Mouse (Mus musculus) embryonic fibroblast, embryonic 13.5 days (primary cell): ENCODE data around the gene Macrod2.

Experiments used
- CTCF ChIP-seq: IDR thresholded peaks from 2 replicates; pipeline ENCODE4 v1.5.1; 2011; ENCODE audit warnings: mild to moderate bottlenecking, control low read depth, low read length, moderate library complexity, borderline replicate concordance; ENCODE audit not compliant: insufficient read depth
- POLR2A ChIP-seq: IDR thresholded peaks from 2 replicates; pipeline ENCODE4 v1.6.1; 2011; ENCODE audit warnings: low read depth, mild to moderate bottlenecking, control low read depth, low read length, moderate library complexity

DNA sequence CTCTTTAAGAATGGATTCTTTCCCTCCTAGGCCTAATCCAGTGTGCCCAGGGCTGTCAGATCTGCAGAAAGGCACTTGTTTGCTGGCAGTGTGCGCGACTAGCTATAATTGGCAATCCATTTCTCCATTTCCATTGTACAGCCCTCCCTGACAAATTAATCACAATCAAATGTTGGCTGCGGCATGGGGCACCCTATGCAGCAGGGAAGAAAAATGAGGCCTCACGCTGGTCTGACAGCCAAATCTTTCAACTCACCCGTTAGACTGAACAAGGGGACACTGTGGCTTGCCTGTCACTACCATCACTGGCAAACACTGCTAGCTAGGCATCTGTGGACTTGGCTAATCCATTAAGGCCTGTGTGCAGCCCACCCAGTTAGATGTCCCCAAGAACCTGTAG lies 1345.2 kb downstream of the Macrod2 start:
- TF ChIP-seq CTCF = no peak
- no peak for TF ChIP-seq POLR2A
